Mouse (Mus musculus): ENCODE measurements around the gene Adgrl3.
"Not testable (repeated sequence)": the region's sequence is repeated elsewhere in the genome, so short reads cannot be mapped to it uniquely, and the experiment has no call there.

Adgrl3 gene

DNA sequence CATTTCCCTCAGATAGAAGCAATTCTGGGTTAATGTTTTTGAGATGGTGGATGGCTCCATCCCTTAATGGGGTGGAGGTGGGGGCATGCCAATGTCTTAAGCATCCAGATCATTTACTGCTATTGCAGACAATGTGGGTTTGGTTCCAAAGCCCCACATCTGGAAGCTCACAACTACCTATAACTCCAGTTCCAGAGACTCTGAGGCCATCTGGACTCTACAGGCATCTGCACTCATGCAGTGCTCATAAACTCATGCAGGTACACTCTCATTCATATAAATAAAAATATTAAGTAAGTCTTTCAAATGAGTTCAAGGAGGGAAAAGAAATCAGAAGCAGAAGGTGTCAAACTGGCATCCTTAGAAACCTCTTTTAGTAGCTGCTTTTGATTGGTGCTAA lies 530.3 kb downstream of the Adgrl3 start:
- DNase-seq (ENCODE audit: extremely low spot score, low read depth, low spot score): peak; percentile 28

- DNase-seq (ENCODE audit: extremely low spot score, low read depth, low spot score): not testable (repeated sequence)
Measured at GRCm38 (mm10) chr5:81555149-81555548, 535.2 kb downstream of the Adgrl3 start.

GRCm38 (mm10) chr5:81556008-81556407 lies 536.1 kb downstream of the Adgrl3 start:
- no peak for DNase-seq (ENCODE audit: extremely low spot score, low read depth, low spot score)

- DNase-seq (ENCODE audit: extremely low spot score, low read depth, low spot score): no peak
Measured at GRCm38 (mm10) chr5:81558965-81559364, 539.0 kb downstream of the Adgrl3 start.

GRCm38 (mm10) chr5:81564294-81564693 lies 544.4 kb downstream of the Adgrl3 start:
- DNase-seq (ENCODE audit: extremely low spot score, low read depth, low spot score): no peak

DNA sequence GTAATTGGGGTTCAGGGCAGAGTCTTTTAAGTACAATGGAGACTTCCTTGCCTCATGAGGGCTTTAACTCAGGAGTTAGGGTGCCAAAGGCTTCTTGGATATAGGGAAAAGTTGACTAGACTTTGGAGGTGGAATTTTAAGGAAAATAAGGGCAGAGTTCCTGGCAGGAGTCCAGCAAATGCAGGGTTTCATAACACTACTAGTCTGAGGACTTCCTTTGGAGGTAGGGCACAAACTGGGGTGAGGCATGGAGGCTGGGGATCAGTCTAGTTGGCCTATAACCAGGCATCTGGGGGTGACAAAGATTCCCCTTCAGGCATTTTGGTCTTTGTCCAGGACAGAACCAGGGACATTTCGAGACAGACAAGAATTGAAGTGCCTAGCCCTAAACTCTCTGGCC lies 546.6 kb downstream of the Adgrl3 start:
- DNase-seq (ENCODE audit: extremely low spot score, low read depth, low spot score): no peak

- DNase-seq (ENCODE audit: extremely low spot score, low read depth, low spot score): no peak
Measured at GRCm38 (mm10) chr5:81568743-81569142, 548.8 kb downstream of the Adgrl3 start.

DNA sequence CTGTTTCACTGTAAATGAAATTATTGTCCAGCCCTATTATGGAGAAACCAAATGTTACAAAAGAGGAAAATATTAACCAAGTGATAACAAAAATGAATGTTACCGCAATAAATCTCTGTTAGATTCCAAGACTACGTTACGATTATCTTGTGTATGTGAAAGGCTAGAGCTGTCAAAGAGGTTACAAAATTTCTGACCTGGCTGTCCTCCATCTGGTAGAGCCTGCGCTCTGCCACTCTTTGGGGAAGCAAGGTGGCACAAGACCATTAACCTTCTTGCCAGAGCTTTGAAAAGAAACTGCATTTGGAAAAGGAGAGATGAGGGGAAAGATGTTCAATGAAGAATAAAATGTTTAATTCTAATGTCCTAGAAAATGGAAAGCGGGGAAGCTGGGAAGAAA lies 562.9 kb downstream of the Adgrl3 start:
- DNase-seq (ENCODE audit: extremely low spot score, low read depth, low spot score): no peak

DNA sequence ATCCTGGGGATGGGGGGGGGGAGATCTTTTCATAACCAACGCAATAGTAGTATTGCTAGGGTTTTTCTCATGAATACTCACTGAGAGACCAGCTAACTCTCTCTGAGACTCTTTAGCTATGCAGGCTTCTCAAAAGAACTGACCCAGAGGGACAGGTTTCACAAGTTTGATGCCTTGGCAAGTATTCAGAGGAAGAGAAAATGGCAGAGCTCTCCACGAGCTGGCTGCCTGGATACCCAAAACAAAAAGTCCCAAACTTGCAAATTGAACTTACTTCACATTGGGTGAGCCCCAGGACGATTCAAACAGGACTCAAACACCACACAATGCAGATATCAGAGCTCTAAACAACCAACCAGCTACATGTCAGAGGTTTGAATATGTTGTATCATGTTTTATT lies 563.5 kb downstream of the Adgrl3 start:
- DNase-seq (ENCODE audit: extremely low spot score, low read depth, low spot score): no peak

GRCm38 (mm10) chr5:81584945-81585344 lies 565.0 kb downstream of the Adgrl3 start:
- DNase-seq (ENCODE audit: extremely low spot score, low read depth, low spot score): no peak

GRCm38 (mm10) chr5:81590005-81590694 lies 570.2 kb downstream of the Adgrl3 start:
- DNase-seq (ENCODE audit: extremely low spot score, low read depth, low spot score): no peak

DNA sequence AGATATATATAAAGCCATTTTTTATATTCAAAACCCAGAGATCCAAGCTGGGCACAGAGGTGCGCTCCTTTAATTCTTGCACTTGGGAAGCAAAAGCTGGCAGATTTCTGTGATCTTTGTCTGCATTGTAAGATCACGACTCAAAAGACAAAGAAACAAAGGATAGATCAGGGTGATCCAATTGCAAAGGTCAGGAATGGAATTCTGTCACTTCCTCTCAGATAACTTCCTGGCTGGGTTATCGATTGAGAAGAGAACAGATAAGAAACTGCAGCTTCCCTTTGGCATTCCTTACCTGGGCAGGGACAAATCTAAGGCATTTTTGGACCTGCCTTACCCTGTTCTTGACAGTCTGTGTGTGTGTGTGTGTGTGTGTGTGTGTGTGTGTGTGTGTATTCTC lies 571.5 kb downstream of the Adgrl3 start:
- DNase-seq (ENCODE audit: extremely low spot score, low read depth, low spot score): no peak

DNA sequence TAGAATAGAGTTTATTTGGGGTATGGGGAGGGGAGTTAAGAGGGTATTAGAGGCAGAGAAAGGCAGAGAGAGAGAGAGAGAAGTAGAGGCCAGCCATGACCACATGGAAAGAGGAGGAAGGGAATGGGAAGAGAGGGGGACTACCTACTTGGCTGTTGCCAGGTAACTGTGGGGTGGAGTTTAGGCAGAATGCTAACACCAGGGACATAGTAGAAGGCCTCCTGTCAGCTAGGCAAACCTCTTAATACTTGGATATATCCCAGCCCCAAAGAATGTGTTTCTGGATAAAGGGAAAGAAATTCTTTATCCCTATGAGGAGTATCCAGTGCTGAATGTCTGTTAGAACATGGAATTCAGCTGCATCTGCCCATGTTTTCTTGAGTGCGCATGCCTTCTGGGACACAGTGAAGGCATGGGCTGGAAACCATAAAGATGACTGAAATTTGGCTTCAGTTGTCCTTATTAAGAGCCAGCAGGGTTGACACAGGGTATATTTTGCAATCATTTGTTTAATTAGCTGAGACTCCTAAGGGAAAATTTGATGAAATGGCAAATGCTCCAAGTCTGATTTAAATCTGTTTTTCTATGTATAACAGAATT lies 573.6 kb downstream of the Adgrl3 start:
- DNase-seq (ENCODE audit: extremely low spot score, low read depth, low spot score): no peak

GRCm38 (mm10) chr5:81598041-81598440 lies 578.1 kb downstream of the Adgrl3 start:
- no peak for DNase-seq (ENCODE audit: extremely low spot score, low read depth, low spot score)

DNA sequence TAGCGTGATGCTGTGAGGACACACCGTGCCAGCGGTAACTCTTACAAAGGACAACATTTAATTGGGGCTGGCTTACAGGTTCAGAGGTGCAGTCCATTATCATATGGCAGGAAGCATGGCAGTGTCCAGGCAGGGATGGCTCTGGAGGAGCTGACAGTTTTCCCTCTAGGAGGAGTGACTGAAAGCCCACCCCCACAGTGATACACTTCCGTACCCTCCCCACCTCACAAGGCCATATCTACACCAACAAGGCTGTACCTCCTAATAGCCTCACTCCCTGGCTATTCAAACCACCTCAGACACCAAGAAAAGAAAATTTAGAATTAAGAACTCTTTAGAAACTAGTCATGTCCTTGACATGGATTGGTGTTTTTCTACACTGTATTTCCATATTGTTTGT lies 583.0 kb downstream of the Adgrl3 start:
- DNase-seq (ENCODE audit: extremely low spot score, low read depth, low spot score): no peak

GRCm38 (mm10) chr5:81605646-81606045 lies 585.7 kb downstream of the Adgrl3 start:
- DNase-seq (ENCODE audit: extremely low spot score, low read depth, low spot score): no peak

- DNase-seq (ENCODE audit: extremely low spot score, low read depth, low spot score): no peak
Measured at GRCm38 (mm10) chr5:81610223-81610622, 590.3 kb downstream of the Adgrl3 start.

DNA sequence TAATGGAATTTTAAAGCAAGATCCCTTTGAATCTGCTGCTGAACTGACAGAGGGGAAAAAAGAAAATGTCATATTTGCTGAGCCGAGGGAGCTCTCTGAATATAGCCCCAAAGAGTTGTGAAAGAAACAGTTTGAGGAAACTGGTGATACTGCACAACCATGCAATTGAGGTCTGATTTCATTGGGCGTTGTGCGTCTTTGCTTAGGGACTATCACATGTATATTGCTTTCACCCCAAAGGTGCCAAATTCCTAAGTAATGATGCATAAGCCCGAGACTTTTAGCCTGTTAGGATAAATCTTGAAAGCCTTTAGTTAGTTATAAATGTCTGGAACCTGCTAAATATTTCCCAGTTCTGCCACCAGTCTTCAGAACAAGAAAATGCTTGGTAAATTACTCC lies 594.7 kb downstream of the Adgrl3 start:
- no peak for DNase-seq (ENCODE audit: extremely low spot score, low read depth, low spot score)

DNA sequence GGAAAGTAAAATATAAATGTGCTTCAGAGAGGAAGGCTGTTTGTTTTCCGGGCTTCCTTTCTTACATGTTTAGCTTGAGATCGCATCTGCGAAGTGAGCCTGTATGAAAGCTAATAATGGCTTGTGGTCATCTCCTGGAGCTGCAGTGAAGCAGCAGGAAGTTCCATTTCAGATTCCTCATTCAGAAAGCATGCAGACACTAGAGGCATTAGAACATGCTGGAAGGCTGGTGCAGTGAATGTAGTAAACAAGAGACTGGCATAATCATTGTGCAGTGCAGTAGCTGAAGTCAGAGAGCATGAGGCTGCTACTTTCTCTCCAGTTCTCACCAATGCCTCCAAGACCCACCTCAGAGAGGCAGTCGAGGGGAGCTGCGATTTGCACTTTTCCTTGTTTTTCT lies 601.2 kb downstream of the Adgrl3 start:
- DNase-seq (ENCODE audit: extremely low spot score, low read depth, low spot score): no peak

- no peak for DNase-seq (ENCODE audit: extremely low spot score, low read depth, low spot score)
Measured at GRCm38 (mm10) chr5:81621715-81622114, 601.8 kb downstream of the Adgrl3 start.

GRCm38 (mm10) chr5:81623846-81624245 lies 603.9 kb downstream of the Adgrl3 start:
- DNase-seq (ENCODE audit: extremely low spot score, low read depth, low spot score): no peak

DNA sequence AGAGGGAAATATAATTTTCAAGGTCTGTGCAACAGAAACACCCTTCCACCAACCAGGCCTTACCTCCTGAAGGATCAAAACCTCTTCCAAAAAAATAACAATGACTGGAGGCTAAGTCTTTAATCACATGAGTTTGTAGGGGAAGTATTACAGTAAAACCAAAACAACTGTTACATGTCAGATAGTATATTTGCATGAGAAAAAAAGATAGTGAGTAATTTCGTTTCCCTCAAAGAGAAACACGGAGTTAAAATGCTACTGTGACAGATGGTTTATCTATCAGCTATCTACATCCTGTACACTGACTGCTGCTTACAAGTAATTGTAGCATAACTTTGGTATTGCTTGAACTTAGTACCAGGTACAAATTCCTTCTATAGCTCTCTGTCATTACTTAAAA lies 616.2 kb downstream of the Adgrl3 start:
- DNase-seq (ENCODE audit: extremely low spot score, low read depth, low spot score): no peak

- DNase-seq (ENCODE audit: extremely low spot score, low read depth, low spot score): no peak
Measured at GRCm38 (mm10) chr5:81638422-81638821, 618.5 kb downstream of the Adgrl3 start.

All from hindlimb bud, embryonic 11.5 days (tissue).